Mouse (Mus musculus): ENCODE data around the gene Gramd1b. TPM values are rescaled to one million over a fixed set of nuclear protein-coding genes. Genes with fewer than 3 reads are reported as not detected.

Gramd1b gene
- polyA plus RNA-seq, 1 experiment, result 20.3 TPM

DNA sequence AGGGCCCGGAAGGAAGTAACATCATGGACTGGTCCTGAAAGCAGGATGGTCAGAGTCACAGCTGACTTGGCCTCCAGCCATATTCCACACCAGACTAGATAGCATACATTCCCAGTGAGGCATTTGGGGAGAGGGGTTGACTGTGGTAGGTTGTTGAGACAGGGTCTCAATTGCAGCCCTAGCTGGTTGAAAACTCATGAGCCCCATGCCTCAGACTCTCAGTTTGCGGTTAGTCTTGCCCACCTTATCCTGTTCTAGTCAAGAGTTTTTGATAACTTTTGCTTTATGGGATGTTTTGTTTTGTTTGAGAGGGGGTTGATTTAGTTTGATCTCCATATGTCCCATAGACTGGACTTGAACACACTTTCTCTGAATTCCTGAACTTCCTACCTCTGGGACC lies 103.5 kb downstream of the Gramd1b start:
- H3K27ac ChIP-seq (ENCODE audit: insufficient read depth, low read length), result no peak overlapping the region
- H3K4me3 ChIP-seq (ENCODE audit: extremely low read depth, insufficient read depth, insufficient read length), result no peak overlapping the region
- no peaks in the 10 kb centered on the region for H3K27me3 ChIP-seq (ENCODE audit: control insufficient read depth, insufficient read depth, low read length)
- H3K36me3 ChIP-seq (ENCODE audit: control insufficient read depth, insufficient read depth, low read length), result no peaks in the 10 kb centered on the region
- DNase-seq (ENCODE audit: low read depth in 1 of 2, low spot score in 2 of 2), result no peak
- 91% methylated on average over 2 of the region's 2 CpGs for WGBS
- TF ChIP-seq POLR2A (IDR thresholded peaks at IDR 0.05; ENCODE audit: low read depth, low read length) (no peak), CTCF (IDR thresholded peaks at IDR 0.05; ENCODE audit: extremely low read depth, insufficient read depth, insufficient read length, insufficient replicate concordance) (no peak)
- peaks cover under 1% of the 10 kb centered on the region; the same call in 1 of the 2 replicates for H3K4me1 ChIP-seq (ENCODE audit: control insufficient read depth, insufficient read depth, insufficient read length)

DNA sequence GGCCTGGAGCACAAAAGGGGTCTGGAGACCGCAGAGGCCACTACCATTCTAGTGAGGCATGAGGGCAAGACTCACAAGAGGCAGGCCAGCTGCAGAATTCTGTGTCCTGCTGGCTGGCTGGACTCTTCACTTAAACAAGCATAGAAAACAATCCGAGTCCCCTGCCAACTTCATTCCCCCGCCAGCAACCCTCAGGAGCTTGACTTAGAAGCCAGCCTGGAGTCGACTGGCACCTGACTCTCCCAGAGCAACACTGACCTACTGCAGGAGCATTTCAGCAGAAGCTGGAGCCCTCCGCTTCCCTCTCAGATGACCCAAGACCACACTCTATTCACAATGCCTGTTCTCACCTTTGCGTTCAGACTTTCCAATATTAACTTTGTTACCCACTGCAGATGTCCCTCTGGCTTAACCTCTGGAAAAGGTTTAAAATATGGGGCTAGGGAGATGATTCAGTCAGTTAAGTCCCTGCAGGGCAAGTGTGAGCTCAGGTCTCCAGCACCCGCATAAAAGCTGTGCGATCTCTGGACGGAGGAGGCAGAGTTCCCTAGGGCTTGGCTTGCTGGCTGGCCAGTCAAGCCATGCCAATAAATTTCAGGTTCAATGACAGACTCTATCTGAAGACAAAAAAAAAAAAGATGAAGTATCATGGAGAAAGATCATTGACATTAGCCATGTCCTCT lies 104.8 kb downstream of the Gramd1b start:
- DNase-seq (ENCODE audit: low read depth in 1 of 2, low spot score in 2 of 2), result no peak
- H3K4me1 ChIP-seq (ENCODE audit: control insufficient read depth, insufficient read depth, insufficient read length), result peaks cover 4% of the 10 kb centered on the region; the same call in 1 of the 2 replicates
- H3K27me3 ChIP-seq (ENCODE audit: control insufficient read depth, insufficient read depth, low read length), result no peaks in the 10 kb centered on the region

DNA sequence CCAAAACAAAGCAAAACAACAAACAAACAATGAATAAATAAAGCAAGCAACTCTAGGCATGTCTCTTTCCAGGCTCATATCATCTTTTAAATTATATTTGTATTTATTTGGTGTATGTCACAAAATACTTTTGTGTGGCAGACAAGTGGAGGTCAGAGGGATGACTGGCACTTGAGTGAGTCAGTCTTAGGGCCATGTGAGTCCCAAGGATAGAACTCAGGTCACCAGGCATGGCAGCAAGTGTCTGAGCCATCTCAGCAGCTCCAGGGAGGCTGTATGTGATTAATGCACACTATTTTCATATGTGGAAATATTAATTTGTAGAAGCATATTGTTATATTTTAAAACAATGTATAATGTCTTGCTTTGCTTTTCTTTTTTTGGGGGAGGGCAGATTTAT lies 106.3 kb downstream of the Gramd1b start:
- H3K27me3 ChIP-seq (ENCODE audit: control insufficient read depth, insufficient read depth, low read length), result no peaks in the 10 kb centered on the region
- no peak overlapping the region for H3K4me3 ChIP-seq (ENCODE audit: extremely low read depth, insufficient read depth, insufficient read length)
- DNase-seq (ENCODE audit: low read depth in 1 of 2, low spot score in 2 of 2), result no peak
- H3K27ac ChIP-seq (ENCODE audit: insufficient read depth, low read length), result no peak overlapping the region
- no peaks in the 10 kb centered on the region for H3K36me3 ChIP-seq (ENCODE audit: control insufficient read depth, insufficient read depth, low read length)
- H3K4me1 ChIP-seq (ENCODE audit: control insufficient read depth, insufficient read depth, insufficient read length), result peaks cover 4% of the 10 kb centered on the region; the same call in 1 of the 2 replicates
- TF ChIP-seq CTCF (IDR thresholded peaks at IDR 0.05; ENCODE audit: extremely low read depth, insufficient read depth, insufficient read length, insufficient replicate concordance), result no peak
- no peak for TF ChIP-seq POLR2A (IDR thresholded peaks at IDR 0.05; ENCODE audit: low read depth, low read length)

More for the DNA sequence above, 104.8 kb downstream of the Gramd1b start:
- WGBS, result 91% methylated on average over 9 of the region's 9 CpGs
- H3K27ac ChIP-seq (ENCODE audit: insufficient read depth, low read length), result no peak overlapping the region
- TF ChIP-seq CTCF (IDR thresholded peaks at IDR 0.05; ENCODE audit: extremely low read depth, insufficient read depth, insufficient read length, insufficient replicate concordance) (no peak), POLR2A (IDR thresholded peaks at IDR 0.05; ENCODE audit: low read depth, low read length) (no peak)
- no peaks in the 10 kb centered on the region for H3K36me3 ChIP-seq (ENCODE audit: control insufficient read depth, insufficient read depth, low read length)
- no peak overlapping the region for H3K4me3 ChIP-seq (ENCODE audit: extremely low read depth, insufficient read depth, insufficient read length)

DNA sequence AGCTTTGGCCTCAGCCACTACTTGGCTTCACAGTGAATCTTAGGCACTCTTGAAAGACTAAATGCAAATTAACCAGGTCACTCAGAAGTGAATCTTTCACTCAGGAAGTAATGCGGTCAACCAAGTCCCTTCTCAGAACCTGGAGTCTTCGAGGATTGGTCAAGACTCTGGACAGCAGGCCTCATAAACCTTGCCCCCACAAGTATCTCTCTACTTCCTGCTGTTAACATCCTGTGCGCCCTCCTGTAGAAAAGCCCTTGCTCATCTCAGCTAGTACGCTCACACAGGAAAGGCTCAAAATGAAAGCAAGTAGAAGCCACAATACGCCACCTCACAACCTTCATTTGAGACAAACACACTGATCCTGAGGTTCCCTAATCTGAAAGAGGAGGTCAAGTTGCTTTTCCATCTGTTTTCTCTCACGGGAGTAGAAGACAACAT lies 107.7 kb downstream of the Gramd1b start:
- H3K4me1 ChIP-seq (ENCODE audit: control insufficient read depth, insufficient read depth, insufficient read length), result peaks cover 4% of the 10 kb centered on the region; the same call in 1 of the 2 replicates
- peak overlapping the region; percentile 74 for H3K27ac ChIP-seq (ENCODE audit: insufficient read depth, low read length)
- WGBS, result 19% methylated on average over 6 of the region's 6 CpGs
- H3K4me3 ChIP-seq (ENCODE audit: extremely low read depth, insufficient read depth, insufficient read length), result peak overlapping the region; percentile 24; the same call in 1 of the 2 replicates
- peak; percentile 41 to 65 for DNase-seq (ENCODE audit: low read depth in 1 of 2, low spot score in 2 of 2)
- H3K36me3 ChIP-seq (ENCODE audit: control insufficient read depth, insufficient read depth, low read length), result no peaks in the 10 kb centered on the region
- no peak for TF ChIP-seq POLR2A (IDR thresholded peaks at IDR 0.05; ENCODE audit: low read depth, low read length)
- TF ChIP-seq CTCF (IDR thresholded peaks at IDR 0.05; ENCODE audit: extremely low read depth, insufficient read depth, insufficient read length, insufficient replicate concordance), result no peak
- no peaks in the 10 kb centered on the region for H3K27me3 ChIP-seq (ENCODE audit: control insufficient read depth, insufficient read depth, low read length)

DNA sequence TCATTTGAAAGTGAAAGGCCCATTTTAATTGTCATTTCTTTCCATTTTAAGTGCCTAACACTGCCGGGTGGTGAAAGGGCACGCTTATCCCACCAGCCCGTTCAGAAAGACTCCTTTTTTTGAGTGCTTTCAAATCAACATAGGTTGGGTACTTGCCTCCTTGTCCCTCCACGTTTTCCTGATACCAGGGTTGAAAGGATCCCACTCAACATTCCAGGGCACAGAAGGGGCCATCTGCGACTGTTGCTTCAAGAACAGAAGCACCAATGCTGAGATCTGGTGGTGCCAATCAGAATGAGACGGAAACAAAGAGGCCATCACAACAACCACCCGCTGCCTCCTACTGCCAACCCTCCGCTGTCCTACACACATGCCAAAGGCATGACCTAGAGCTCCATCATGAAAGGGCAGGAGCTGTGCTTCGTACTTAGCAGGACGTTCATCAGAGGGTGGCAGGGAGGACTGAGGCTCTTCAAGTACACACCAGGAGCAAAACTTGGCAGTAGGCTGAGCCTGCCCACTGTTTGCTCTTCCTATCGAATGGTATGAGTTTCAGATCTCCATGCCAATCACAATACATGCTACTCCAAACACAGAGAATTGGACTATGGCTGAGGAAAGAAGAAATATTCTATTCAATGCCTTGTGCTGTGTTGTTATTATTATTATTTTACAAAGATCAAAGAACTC lies 108.7 kb downstream of the Gramd1b start:
- WGBS, result 88% methylated on average over 11 of the region's 11 CpGs
- H3K27ac ChIP-seq (ENCODE audit: insufficient read depth, low read length), result no peak overlapping the region; the same call in 1 of the 2 replicates
- H3K36me3 ChIP-seq (ENCODE audit: control insufficient read depth, insufficient read depth, low read length), result no peaks in the 10 kb centered on the region
- DNase-seq (ENCODE audit: low read depth in 1 of 2, low spot score in 2 of 2), result no peak
- peaks cover 4% of the 10 kb centered on the region; the same call in 1 of the 2 replicates for H3K4me1 ChIP-seq (ENCODE audit: control insufficient read depth, insufficient read depth, insufficient read length)
- no peak for TF ChIP-seq POLR2A (IDR thresholded peaks at IDR 0.05; ENCODE audit: low read depth, low read length)
- no peak for TF ChIP-seq CTCF (IDR thresholded peaks at IDR 0.05; ENCODE audit: extremely low read depth, insufficient read depth, insufficient read length, insufficient replicate concordance)
- H3K27me3 ChIP-seq (ENCODE audit: control insufficient read depth, insufficient read depth, low read length), result no peaks in the 10 kb centered on the region
- peak overlapping the region; percentile 29; the same call in 1 of the 2 replicates for H3K4me3 ChIP-seq (ENCODE audit: extremely low read depth, insufficient read depth, insufficient read length)

DNA sequence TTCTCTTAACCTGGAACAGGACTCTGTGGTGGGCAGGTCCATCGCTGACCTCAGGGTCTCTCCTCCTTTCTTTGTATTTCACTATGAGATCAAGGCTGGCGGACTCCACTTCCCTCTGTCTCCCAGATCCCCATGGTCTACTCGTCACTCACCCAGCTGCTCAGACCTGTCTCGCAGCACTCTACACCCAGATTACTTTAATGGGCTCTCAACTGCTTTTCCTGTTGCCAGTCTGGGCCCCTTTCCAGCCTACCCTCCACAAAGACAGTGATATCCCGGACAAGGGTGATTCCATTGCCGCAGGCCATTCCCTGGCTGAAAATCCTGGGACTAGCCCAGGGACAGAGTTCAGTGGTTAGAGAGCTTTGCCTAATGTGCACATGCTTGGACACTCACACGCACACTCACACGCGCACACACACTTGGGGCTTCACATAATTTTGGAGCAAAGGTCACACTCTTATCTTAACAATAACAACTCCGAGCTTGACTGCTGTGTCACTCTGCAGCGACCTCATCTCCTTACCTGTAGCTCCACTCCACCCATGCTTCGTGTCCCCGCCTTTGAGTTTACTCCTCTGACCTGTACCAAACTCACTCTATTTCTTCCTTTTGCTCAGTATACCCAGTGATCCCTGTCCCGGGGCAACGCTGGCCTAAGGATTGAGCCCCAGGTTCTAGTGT lies 110.4 kb downstream of the Gramd1b start:
- DNase-seq (ENCODE audit: low read depth in 1 of 2, low spot score in 2 of 2), result no peak
- 88% methylated on average over 15 of the region's 15 CpGs for WGBS
- TF ChIP-seq POLR2A (IDR thresholded peaks at IDR 0.05; ENCODE audit: low read depth, low read length) (no peak), CTCF (IDR thresholded peaks at IDR 0.05; ENCODE audit: extremely low read depth, insufficient read depth, insufficient read length, insufficient replicate concordance) (no peak)
- no peaks in the 10 kb centered on the region for H3K27me3 ChIP-seq (ENCODE audit: control insufficient read depth, insufficient read depth, low read length)
- peaks cover 4% of the 10 kb centered on the region; the same call in 1 of the 2 replicates for H3K4me1 ChIP-seq (ENCODE audit: control insufficient read depth, insufficient read depth, insufficient read length)
- no peak overlapping the region for H3K27ac ChIP-seq (ENCODE audit: insufficient read depth, low read length)
- H3K36me3 ChIP-seq (ENCODE audit: control insufficient read depth, insufficient read depth, low read length), result no peaks in the 10 kb centered on the region
- H3K4me3 ChIP-seq (ENCODE audit: extremely low read depth, insufficient read depth, insufficient read length), result no peak overlapping the region
